Mouse (Mus musculus) lung, postnatal 0 days (tissue): ENCODE measurements around the gene Gng5.

Source experiments
- CTCF ChIP-seq: IDR thresholded peaks from 2 replicates; pipeline ENCODE4 v1.5.1; 2016; ENCODE audit warnings: antibody characterized with exemption, mild to moderate bottlenecking
- EP300 ChIP-seq: IDR thresholded peaks from 2 replicates; pipeline ENCODE4 v1.6.1; 2016; ENCODE audit warnings: antibody characterized with exemption, mild to moderate bottlenecking, control low read depth

GRCm38 (mm10) chr3:146494941-146495340, 4.7 kb upstream of the Gng5 start:
- TF ChIP-seq CTCF (no peak), EP300 (no peak)
